Mouse (Mus musculus): ENCODE measurements around the gene Pebp1. TPM values are rescaled to one million over a fixed set of nuclear protein-coding genes. Genes with fewer than 3 reads are reported as not detected.

Pebp1 gene
- polyA plus RNA-seq, 1 experiment from 2014 or later, result 400 TPM

DNA sequence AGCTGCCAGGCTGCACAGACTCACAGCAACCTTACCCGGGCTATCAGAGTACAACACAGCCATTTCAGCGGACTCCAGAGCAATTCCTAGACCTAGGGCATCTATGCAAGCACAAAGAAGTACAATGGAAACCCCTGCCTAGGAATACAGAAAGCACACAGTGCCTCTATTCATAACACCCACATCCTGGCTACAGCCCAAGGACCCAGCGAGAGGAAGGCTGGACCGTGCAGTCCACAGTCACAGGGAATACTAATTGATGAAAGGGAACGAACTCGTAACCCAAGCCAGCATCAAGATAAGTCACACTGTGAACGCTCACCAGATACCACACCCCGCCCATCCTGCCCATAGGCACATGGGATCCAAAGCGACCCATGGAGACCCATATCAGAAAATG is 3.4 kb downstream of the Pebp1 start:
- H3K27me3 ChIP-seq (ENCODE audit: control insufficient read depth, insufficient read depth, low read length), result no peaks in the 10 kb centered on the region
- 71% methylated on average over 9 of the region's 9 CpGs for WGBS
- no peak for ATAC-seq (ENCODE audit: low FRiP score, low TSS enrichment)
- H3K9ac ChIP-seq (ENCODE audit: low read length), result no peak overlapping the region
- H3K4me2 ChIP-seq (replicated peaks; ENCODE audit: low read depth), result no peak overlapping the region
- DNase-seq (ENCODE audit: low spot score), result no peak
- no peaks in the 10 kb centered on the region for H3K9me3 ChIP-seq (ENCODE audit: control insufficient read depth, low read length)
- 0 out of 2 replicates have a peak, but pooled peaks cover 3% of the 10 kb centered on the region for H3K4me1 ChIP-seq (replicated peaks; ENCODE audit: control insufficient read depth, insufficient read depth)
- TF ChIP-seq CTCF (IDR thresholded peaks at IDR 0.05; ENCODE audit: low read depth) (no peak), EP300 (optimal IDR thresholded peaks at IDR 0.05) (no peak)
- H3K36me3 ChIP-seq (ENCODE audit: control insufficient read depth, insufficient read depth, low read length), result peaks cover 7% of the 10 kb centered on the region
- no peak overlapping the region for H3K4me3 ChIP-seq (ENCODE audit: low read depth, low read length)
- H3K27ac ChIP-seq (replicated peaks), result no peak overlapping the region

DNA sequence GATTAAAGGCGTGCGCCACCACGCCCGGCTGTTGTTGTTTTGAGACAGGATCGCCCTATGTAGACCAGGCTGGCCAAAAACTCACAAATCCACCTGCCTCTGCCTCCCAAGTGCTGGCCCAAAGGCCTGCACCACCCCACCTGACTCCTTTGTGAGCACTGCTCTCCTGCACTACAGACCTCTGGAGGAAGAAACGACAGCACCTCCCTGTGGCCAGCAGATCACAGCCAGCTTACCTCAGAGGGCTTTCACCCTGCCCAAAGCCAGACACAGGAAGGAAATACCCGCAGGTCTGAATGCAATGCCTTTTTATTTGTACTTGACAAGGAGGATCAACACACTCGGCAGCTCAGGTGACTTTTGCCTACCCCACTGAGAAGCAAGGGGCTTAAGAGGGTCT is 5.1 kb downstream of the Pebp1 start:
- Histone ChIP-seq H3K4me1 (replicated peaks; ENCODE audit: control insufficient read depth, insufficient read depth) (no peaks in the 10 kb centered on the region), H3K27ac (replicated peaks) (no peak overlapping the region)

DNA sequence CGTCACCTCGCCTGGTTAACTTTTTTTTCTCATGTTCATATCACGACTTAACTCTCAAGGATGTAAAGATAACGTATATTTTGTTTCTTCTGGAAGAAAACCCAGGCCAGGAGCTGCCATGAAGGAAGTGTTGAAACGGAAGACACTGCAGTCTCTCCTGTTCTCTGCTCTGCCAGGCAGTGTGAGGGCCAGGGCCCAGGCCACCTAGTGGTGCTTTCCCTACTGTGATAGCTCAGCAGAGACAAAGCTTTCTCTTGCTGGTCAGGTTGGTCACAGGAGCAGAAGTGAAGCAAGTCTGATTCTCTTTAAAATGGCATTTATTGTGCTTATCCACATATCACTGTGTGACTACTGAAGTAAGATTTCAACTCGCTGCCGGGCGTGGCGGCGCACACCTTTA is 5.9 kb downstream of the Pebp1 start:
- DNase-seq (ENCODE audit: low spot score) (peak; percentile 54), ATAC-seq (ENCODE audit: low FRiP score, low TSS enrichment) (no peak)
- Histone ChIP-seq H3K36me3 (ENCODE audit: control insufficient read depth, insufficient read depth, low read length) (peaks cover 7% of the 10 kb centered on the region), H3K27me3 (ENCODE audit: control insufficient read depth, insufficient read depth, low read length) (no peaks in the 10 kb centered on the region), H3K4me3 (ENCODE audit: low read depth, low read length) (no peak overlapping the region), H3K9me3 (ENCODE audit: control insufficient read depth, low read length) (no peaks in the 10 kb centered on the region), H3K4me1 (replicated peaks; ENCODE audit: control insufficient read depth, insufficient read depth) (no peaks in the 10 kb centered on the region), H3K4me2 (replicated peaks; ENCODE audit: low read depth) (no peak overlapping the region), H3K27ac (replicated peaks) (no peak overlapping the region; the same call in 1 of the 2 replicates), H3K9ac (ENCODE audit: low read length) (no peak overlapping the region)
- 83% methylated on average over 10 of the region's 10 CpGs for WGBS
- TF ChIP-seq EP300 (optimal IDR thresholded peaks at IDR 0.05), result no peak
- peak; percentile 65 for TF ChIP-seq CTCF (IDR thresholded peaks at IDR 0.05; ENCODE audit: low read depth)

More for the DNA sequence above, 5.1 kb downstream of the Pebp1 start:
- Histone ChIP-seq H3K4me2 (replicated peaks; ENCODE audit: low read depth) (no peak overlapping the region), H3K9ac (ENCODE audit: low read length) (no peak overlapping the region), H3K4me3 (ENCODE audit: low read depth, low read length) (no peak overlapping the region), H3K27me3 (ENCODE audit: control insufficient read depth, insufficient read depth, low read length) (no peaks in the 10 kb centered on the region), H3K36me3 (ENCODE audit: control insufficient read depth, insufficient read depth, low read length) (peaks cover 7% of the 10 kb centered on the region), H3K9me3 (ENCODE audit: control insufficient read depth, low read length) (no peaks in the 10 kb centered on the region)
- DNase-seq (ENCODE audit: low spot score) (peak; percentile 45), ATAC-seq (ENCODE audit: low FRiP score, low TSS enrichment) (no peak)
- WGBS, result 83% methylated on average over 8 of the region's 8 CpGs
- TF ChIP-seq CTCF (IDR thresholded peaks at IDR 0.05; ENCODE audit: low read depth), result peak; percentile 53
- no peak for TF ChIP-seq EP300 (optimal IDR thresholded peaks at IDR 0.05)

DNA sequence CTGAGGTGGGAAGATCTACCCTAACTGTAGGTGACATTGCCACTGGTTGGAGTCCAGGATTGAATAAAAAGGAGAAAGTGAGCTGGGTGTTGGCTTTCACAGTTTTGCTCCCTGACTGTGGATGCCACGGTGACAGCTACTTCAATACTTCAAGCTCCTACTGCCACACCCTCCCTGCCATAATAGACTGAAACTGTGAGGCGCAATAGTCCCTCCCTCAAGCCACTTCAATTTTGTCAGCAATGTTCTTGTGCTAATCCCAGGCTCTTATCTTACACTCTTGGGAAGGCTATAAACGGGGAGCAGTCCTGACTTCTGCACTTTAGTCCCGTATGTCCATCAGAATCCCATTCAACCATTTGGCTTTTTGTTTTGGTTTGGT is 7.8 kb downstream of the Pebp1 start:
- DNase-seq (ENCODE audit: low spot score), result no peak
- WGBS, result 49% methylated on average over 4 of the region's 4 CpGs
- no peak overlapping the region for H3K4me3 ChIP-seq (ENCODE audit: low read depth, low read length)

DNA sequence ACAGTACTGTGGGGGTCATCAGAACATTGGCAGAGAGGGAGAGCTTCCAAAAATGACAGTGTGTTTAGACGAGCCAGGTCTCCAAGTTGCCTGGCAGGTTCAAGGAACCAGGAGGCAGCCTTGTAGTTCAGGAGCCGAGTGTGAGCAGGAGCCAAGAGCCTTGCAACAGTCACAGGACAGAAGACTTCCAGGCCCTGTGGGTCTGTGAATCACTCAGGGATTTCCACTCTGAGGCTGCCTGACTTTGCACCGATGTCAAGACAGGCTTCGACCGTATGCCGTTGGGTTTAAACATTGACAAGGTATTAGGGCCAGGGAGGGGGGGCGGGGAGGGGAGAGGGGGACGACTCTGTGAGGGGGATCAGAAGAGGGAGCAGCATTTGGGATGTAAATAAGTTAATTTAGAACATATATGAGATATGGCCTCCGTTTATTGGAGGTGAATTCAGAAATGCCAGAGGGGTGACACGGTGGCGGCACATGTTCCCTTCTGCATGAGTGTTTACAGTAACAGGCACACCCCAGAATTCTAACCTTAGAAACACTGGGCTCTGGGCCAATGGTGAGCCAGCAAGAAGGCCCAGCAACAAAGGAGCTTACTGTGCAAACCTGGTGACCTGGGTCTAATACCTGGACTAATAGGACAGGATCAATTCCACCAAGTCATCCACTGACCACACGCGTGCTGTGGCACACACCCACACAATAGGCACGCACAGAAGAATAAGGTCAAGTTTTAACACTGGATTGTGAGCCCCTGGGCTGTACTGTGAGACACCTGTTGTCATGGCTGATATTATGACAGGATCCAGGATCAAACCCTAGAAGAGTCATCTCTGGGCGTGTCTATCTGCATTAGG is 8.4 kb downstream of the Pebp1 start:
- ATAC-seq (ENCODE audit: low FRiP score, low TSS enrichment) (peak; percentile 91), DNase-seq (ENCODE audit: low spot score) (peak; percentile 94)
- no peak overlapping the region for H3K4me2 ChIP-seq (replicated peaks; ENCODE audit: low read depth)
- WGBS, result 55% methylated on average over 15 of the region's 15 CpGs
- no peaks in the 10 kb centered on the region for H3K27me3 ChIP-seq (ENCODE audit: control insufficient read depth, insufficient read depth, low read length)
- peaks cover 4% of the 10 kb centered on the region for H3K36me3 ChIP-seq (ENCODE audit: control insufficient read depth, insufficient read depth, low read length)
- no peak overlapping the region for H3K4me3 ChIP-seq (ENCODE audit: low read depth, low read length)
- no peaks in the 10 kb centered on the region for H3K9me3 ChIP-seq (ENCODE audit: control insufficient read depth, low read length)
- H3K27ac ChIP-seq (replicated peaks), result peak overlapping the region; percentile 88
- H3K4me1 ChIP-seq (replicated peaks; ENCODE audit: control insufficient read depth, insufficient read depth), result no peaks in the 10 kb centered on the region
- TF ChIP-seq CTCF (IDR thresholded peaks at IDR 0.05; ENCODE audit: low read depth), result no peak
- TF ChIP-seq EP300 (optimal IDR thresholded peaks at IDR 0.05), result no peak
- no peak overlapping the region for H3K9ac ChIP-seq (ENCODE audit: low read length)

More for the DNA sequence above, 7.8 kb downstream of the Pebp1 start:
- Histone ChIP-seq H3K4me2 (replicated peaks; ENCODE audit: low read depth) (no peak overlapping the region), H3K4me1 (replicated peaks; ENCODE audit: control insufficient read depth, insufficient read depth) (no peaks in the 10 kb centered on the region), H3K27ac (replicated peaks) (peak overlapping the region; percentile 88), H3K9me3 (ENCODE audit: control insufficient read depth, low read length) (no peaks in the 10 kb centered on the region), H3K27me3 (ENCODE audit: control insufficient read depth, insufficient read depth, low read length) (no peaks in the 10 kb centered on the region), H3K9ac (ENCODE audit: low read length) (no peak overlapping the region), H3K36me3 (ENCODE audit: control insufficient read depth, insufficient read depth, low read length) (peaks cover 7% of the 10 kb centered on the region)
- peak; percentile 28; the same call in 1 of the 2 replicates for ATAC-seq (ENCODE audit: low FRiP score, low TSS enrichment)
- TF ChIP-seq CTCF (IDR thresholded peaks at IDR 0.05; ENCODE audit: low read depth), result no peak
- no peak for TF ChIP-seq EP300 (optimal IDR thresholded peaks at IDR 0.05)

DNA sequence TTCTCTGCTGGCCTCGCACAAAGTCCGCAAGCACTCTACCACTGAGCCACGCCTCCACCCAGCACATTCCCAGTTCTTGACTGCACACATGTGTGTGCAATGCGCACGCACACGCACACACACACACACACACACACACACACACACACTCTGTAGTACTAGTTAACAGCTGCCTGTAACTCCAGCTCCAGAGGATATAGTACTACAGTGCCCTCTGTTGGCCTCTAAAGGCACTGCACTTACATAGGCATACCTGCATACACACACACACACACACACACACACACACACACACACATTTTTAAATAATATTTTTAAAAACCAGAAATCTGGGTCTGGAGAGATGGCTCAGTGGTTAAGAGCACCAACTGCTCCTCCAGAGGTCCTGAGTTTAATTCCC is 9.6 kb downstream of the Pebp1 start:
- Histone ChIP-seq H3K27ac (replicated peaks) (no peak overlapping the region), H3K4me1 (replicated peaks; ENCODE audit: control insufficient read depth, insufficient read depth) (no peaks in the 10 kb centered on the region), H3K27me3 (ENCODE audit: control insufficient read depth, insufficient read depth, low read length) (no peaks in the 10 kb centered on the region), H3K9me3 (ENCODE audit: control insufficient read depth, low read length) (no peaks in the 10 kb centered on the region), H3K9ac (ENCODE audit: low read length) (no peak overlapping the region), H3K4me3 (ENCODE audit: low read depth, low read length) (no peak overlapping the region), H3K36me3 (ENCODE audit: control insufficient read depth, insufficient read depth, low read length) (0 out of 2 replicates have a peak, but pooled peaks cover 2% of the 10 kb centered on the region), H3K4me2 (replicated peaks; ENCODE audit: low read depth) (no peak overlapping the region)
- DNase-seq (ENCODE audit: low spot score) (no peak), ATAC-seq (ENCODE audit: low FRiP score, low TSS enrichment) (no peak)
- peak; percentile 49 for TF ChIP-seq CTCF (IDR thresholded peaks at IDR 0.05; ENCODE audit: low read depth)
- TF ChIP-seq EP300 (optimal IDR thresholded peaks at IDR 0.05), result no peak
- WGBS, result 95% methylated on average over 6 of the region's 6 CpGs

All from stomach, postnatal 0 days (tissue).